Mouse (Mus musculus) embryonic fibroblast, embryonic 13.5 days (primary cell): ENCODE results near the gene Ninj2. TPM values are rescaled to one million over a fixed set of nuclear protein-coding genes. Genes with fewer than 3 reads are reported as not detected.

Experiments
- H3K27ac ChIP-seq: 2 replicates; pipeline ENCODE4 v1.5.1; 2012; ENCODE audit warnings: low read length, control low read depth, inconsistent platforms; ENCODE audit not compliant: insufficient read depth
- H3K4me1 ChIP-seq: 2 replicates; pipeline ENCODE4 v1.6.1; 2011; ENCODE audit warnings: low read length; ENCODE audit not compliant: control insufficient read depth, insufficient read depth
- H3K4me3 ChIP-seq: 2 replicates; pipeline ENCODE4 v1.5.1; 2011; ENCODE audit warnings: mild to moderate bottlenecking, control low read depth, low read length; ENCODE audit not compliant: insufficient read depth
- CTCF ChIP-seq: IDR thresholded peaks from 2 replicates; pipeline ENCODE4 v1.5.1; 2011; ENCODE audit warnings: mild to moderate bottlenecking, control low read depth, low read length, moderate library complexity, borderline replicate concordance; ENCODE audit not compliant: insufficient read depth
- POLR2A ChIP-seq: IDR thresholded peaks from 2 replicates; pipeline ENCODE4 v1.6.1; 2011; ENCODE audit warnings: low read depth, mild to moderate bottlenecking, control low read depth, low read length, moderate library complexity
- polyA plus RNA-seq: library from polyadenylated mRNA; stranded (reverse); fragments of >200 nt; gene quantifications from 2 replicates; pipeline ENCODE4 v1.2.4, GENCODE M21; 2011; ENCODE audit warnings: low read depth; ENCODE audit not compliant: missing spikeins, insufficient read length

The Ninj2 gene
- polyA plus RNA-seq, 1 experiment, result not detected

GRCm38 (mm10) chr6:120091956-120092355 is 1.2 kb upstream of the Ninj2 start:
- Histone ChIP-seq H3K4me1 (no peaks in the 10 kb centered on the region), H3K4me3 (no peak overlapping the region), H3K27ac (no peak overlapping the region)
- no peak for TF ChIP-seq POLR2A
- no peak for TF ChIP-seq CTCF

- TF ChIP-seq POLR2A, result no peak
- TF ChIP-seq CTCF, result no peak
- no peak overlapping the region for H3K4me3 ChIP-seq
- no peaks in the 10 kb centered on the region for H3K4me1 ChIP-seq
- no peak overlapping the region for H3K27ac ChIP-seq
These were observed 1.1 kb downstream of the Ninj2 start for GRCm38 (mm10) chr6:120094091-120094776.

GRCm38 (mm10) chr6:120095096-120095495 is 1.9 kb downstream of the Ninj2 start:
- TF ChIP-seq CTCF (no peak), POLR2A (no peak)
- Histone ChIP-seq H3K4me3 (no peak overlapping the region), H3K4me1 (no peaks in the 10 kb centered on the region), H3K27ac (no peak overlapping the region)

GRCm38 (mm10) chr6:120095501-120095900 is 2.4 kb downstream of the Ninj2 start:
- H3K4me3 ChIP-seq, result no peak overlapping the region

GRCm38 (mm10) chr6:120099392-120099791 is 6.2 kb downstream of the Ninj2 start:
- H3K4me1 ChIP-seq, result no peaks in the 10 kb centered on the region
- H3K27ac ChIP-seq, result no peak overlapping the region
- H3K4me3 ChIP-seq, result no peak overlapping the region
- no peak for TF ChIP-seq CTCF
- TF ChIP-seq POLR2A, result no peak

More at GRCm38 (mm10) chr6:120095501-120095900, 2.4 kb downstream of the Ninj2 start:
- H3K4me1 ChIP-seq, result no peaks in the 10 kb centered on the region
- no peak for TF ChIP-seq POLR2A
- no peak overlapping the region for H3K27ac ChIP-seq

- Histone ChIP-seq H3K4me3 (no peak overlapping the region), H3K27ac (no peak overlapping the region), H3K4me1 (no peaks in the 10 kb centered on the region)
- TF ChIP-seq CTCF (no peak), POLR2A (no peak)
These were observed 8.1 kb downstream of the Ninj2 start for GRCm38 (mm10) chr6:120101221-120101620.

DNA sequence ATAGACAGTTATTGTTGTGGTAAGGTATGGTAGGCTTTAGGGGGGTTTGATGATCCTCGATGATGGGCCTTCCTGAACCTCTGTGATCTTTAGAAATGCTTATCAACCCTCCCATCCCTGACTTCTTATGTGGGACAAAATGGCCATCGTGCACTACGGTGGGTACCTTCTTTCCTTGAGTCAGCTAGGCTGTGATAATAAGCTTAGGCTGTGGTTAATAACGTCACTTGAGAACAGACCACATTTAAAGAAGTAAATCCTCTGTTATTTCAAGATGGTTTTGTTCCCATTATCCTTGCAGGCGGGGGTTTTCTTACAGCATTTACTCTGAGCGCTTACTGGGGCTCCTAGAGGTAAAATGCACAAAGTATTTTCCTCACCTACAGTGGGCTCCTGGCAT is 8.8 kb downstream of the Ninj2 start:
- no peak overlapping the region for H3K27ac ChIP-seq
- TF ChIP-seq POLR2A, result no peak
- no peak for TF ChIP-seq CTCF
- H3K4me1 ChIP-seq, result no peaks in the 10 kb centered on the region
- H3K4me3 ChIP-seq, result no peak overlapping the region

- no peaks in the 10 kb centered on the region for H3K4me1 ChIP-seq
- no peak overlapping the region for H3K4me3 ChIP-seq
- no peak for TF ChIP-seq POLR2A
- TF ChIP-seq CTCF, result no peak
- no peak overlapping the region for H3K27ac ChIP-seq
These were observed 10.0 kb downstream of the Ninj2 start for GRCm38 (mm10) chr6:120103104-120103503.

DNA sequence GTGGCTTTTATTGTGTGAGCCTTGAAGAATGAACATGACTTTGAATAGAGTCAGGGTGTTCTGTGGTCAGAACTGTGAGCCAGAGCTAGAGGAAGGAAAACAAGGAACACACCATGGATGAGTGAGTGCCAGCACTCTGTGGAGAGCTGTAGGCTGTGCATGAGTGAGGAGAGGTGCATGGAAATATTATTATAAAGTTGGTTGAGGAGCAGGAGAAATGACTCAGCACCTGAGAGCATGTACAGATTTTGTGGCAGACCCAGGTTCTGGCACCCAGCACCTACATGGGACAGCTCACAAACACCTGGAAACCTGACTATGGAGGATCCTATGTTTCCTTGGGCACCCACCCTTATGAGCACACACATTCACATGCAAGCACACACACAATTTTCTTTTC is 11.9 kb downstream of the Ninj2 start:
- Histone ChIP-seq H3K4me3 (no peak overlapping the region), H3K27ac (no peak overlapping the region), H3K4me1 (0 out of 2 replicates have a peak, but pooled peaks cover 2% of the 10 kb centered on the region)
- TF ChIP-seq POLR2A, result no peak
- TF ChIP-seq CTCF, result no peak

DNA sequence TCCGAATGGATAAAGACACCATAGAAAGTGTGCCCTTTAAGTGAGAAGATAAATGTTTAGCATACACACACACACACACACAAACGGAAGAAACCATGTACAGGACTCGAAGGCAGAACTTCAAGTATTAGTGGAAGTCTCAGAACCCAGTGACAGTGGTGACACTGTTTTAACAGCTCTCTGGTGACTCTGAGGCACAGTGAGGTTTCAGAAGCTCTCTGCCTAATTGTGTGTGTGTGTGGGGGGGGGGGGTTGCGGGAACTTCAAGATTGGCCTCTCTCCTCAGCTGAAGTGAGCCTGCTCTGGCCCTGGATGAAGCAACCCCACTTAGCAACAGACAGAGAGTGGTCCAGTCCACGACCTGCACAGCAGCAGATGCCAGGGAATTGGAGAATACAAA is 14.4 kb downstream of the Ninj2 start:
- Histone ChIP-seq H3K4me3 (no peak overlapping the region), H3K4me1 (peaks cover 6% of the 10 kb centered on the region; the same call in 1 of the 2 replicates), H3K27ac (no peak overlapping the region)
- TF ChIP-seq POLR2A, result no peak
- TF ChIP-seq CTCF, result no peak
